Mouse (Mus musculus) yolk sac, embryonic 10.5 days (tissue): ENCODE measurements around the gene Fcer2a.

Source experiments
- DNase-seq: peaks from one replicate; pipeline ENCODE4 v3.0.0-alpha.2; 2017; ENCODE audit warnings: low spot score

The Fcer2a gene

GRCm38 (mm10) chr8:3694121-3694520 is at the start of gene Fcer2a:
Fcer2a (minus strand) TSS chr8:3694175.
- DNase-seq: no peak

- DNase-seq: no peak
Observed at GRCm38 (mm10) chr8:3736947-3737346, 43.0 kb upstream of the Fcer2a start.

- DNase-seq: no peak
Observed at GRCm38 (mm10) chr8:3735599-3735998, 41.6 kb upstream of the Fcer2a start.

- DNase-seq: no peak
Observed at GRCm38 (mm10) chr8:3734084-3734483, 40.1 kb upstream of the Fcer2a start.

GRCm38 (mm10) chr8:3721041-3721440 is 27.1 kb upstream of the Fcer2a start:
- DNase-seq: no peak

GRCm38 (mm10) chr8:3720551-3720950 is 26.6 kb upstream of the Fcer2a start, which contains the start of gene Clec4g:
Clec4g (minus strand) TSS chr8:3720651.
- DNase-seq: no peak

- DNase-seq: peak; percentile 51
Observed at GRCm38 (mm10) chr8:3718559-3718958, 24.6 kb upstream of the Fcer2a start.

- peak; percentile 11 for DNase-seq
Observed at GRCm38 (mm10) chr8:3717321-3717954, 23.5 kb upstream of the Fcer2a start.

GRCm38 (mm10) chr8:3711646-3712045 is 17.7 kb upstream of the Fcer2a start:
- DNase-seq: no peak

GRCm38 (mm10) chr8:3710312-3710711 is 16.3 kb upstream of the Fcer2a start:
- no peak for DNase-seq

GRCm38 (mm10) chr8:3707611-3708010 is 13.6 kb upstream of the Fcer2a start:
- DNase-seq: no peak

- DNase-seq: peak; percentile 11
Observed at GRCm38 (mm10) chr8:3705711-3706110, 11.7 kb upstream of the Fcer2a start.

- no peak for DNase-seq
Observed at GRCm38 (mm10) chr8:3701491-3701890, 7.5 kb upstream of the Fcer2a start.

GRCm38 (mm10) chr8:3690774-3691173 is 3.2 kb downstream of the Fcer2a start:
- DNase-seq: no peak

- no peak for DNase-seq
Observed at GRCm38 (mm10) chr8:3687537-3687936, 6.4 kb downstream of the Fcer2a start.

GRCm38 (mm10) chr8:3685422-3685821 is 8.6 kb downstream of the Fcer2a start:
- DNase-seq: no peak

- DNase-seq: no peak
Observed at GRCm38 (mm10) chr8:3684530-3684929, 9.4 kb downstream of the Fcer2a start.

- DNase-seq: no peak
Observed at GRCm38 (mm10) chr8:3683408-3684176, 10.4 kb downstream of the Fcer2a start.

- DNase-seq: no peak
Observed at GRCm38 (mm10) chr8:3682435-3682834, 11.5 kb downstream of the Fcer2a start.

- no peak for DNase-seq
Observed at GRCm38 (mm10) chr8:3679656-3680055, 14.3 kb downstream of the Fcer2a start.

GRCm38 (mm10) chr8:3679236-3679635 is 14.7 kb downstream of the Fcer2a start:
- DNase-seq: no peak

GRCm38 (mm10) chr8:3678831-3679230 is 15.1 kb downstream of the Fcer2a start:
- no peak for DNase-seq

GRCm38 (mm10) chr8:3676993-3677579 is 16.9 kb downstream of the Fcer2a start:
- peak; percentile 47 for DNase-seq
